Mouse (Mus musculus) thymus, postnatal 4 days (tissue): ENCODE data around the gene Rab6a.

Experiments used
- DNase-seq: peaks from one replicate; pipeline ENCODE4 v3.0.0; 2021

Rab6a gene

GRCm38 (mm10) chr7:100607214-100608129 lies at the start of gene Rab6a:
TSS of gene Rab6a (plus strand) at chr7:100607410.
- DNase-seq = peak; percentile 91

DNA sequence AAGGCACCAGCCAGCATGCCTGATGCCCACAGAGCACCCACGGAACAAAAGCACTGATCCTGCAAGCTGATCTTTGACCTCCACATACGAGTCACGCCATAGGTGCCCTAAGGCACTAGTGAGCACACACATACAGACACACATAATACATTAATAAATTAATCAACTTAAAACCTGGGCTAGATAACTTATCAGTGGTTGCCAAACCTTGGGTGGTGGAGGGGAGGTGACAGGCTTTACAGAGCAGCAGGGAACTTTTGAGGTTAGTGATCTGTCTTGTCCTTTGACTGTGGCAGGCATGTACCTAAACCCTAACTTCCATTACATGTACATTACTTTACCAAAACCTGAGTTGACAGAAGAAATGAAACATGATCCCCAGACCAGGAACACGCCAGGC lies 47.9 kb upstream of the Rab6a start:
- DNase-seq = no peak

DNA sequence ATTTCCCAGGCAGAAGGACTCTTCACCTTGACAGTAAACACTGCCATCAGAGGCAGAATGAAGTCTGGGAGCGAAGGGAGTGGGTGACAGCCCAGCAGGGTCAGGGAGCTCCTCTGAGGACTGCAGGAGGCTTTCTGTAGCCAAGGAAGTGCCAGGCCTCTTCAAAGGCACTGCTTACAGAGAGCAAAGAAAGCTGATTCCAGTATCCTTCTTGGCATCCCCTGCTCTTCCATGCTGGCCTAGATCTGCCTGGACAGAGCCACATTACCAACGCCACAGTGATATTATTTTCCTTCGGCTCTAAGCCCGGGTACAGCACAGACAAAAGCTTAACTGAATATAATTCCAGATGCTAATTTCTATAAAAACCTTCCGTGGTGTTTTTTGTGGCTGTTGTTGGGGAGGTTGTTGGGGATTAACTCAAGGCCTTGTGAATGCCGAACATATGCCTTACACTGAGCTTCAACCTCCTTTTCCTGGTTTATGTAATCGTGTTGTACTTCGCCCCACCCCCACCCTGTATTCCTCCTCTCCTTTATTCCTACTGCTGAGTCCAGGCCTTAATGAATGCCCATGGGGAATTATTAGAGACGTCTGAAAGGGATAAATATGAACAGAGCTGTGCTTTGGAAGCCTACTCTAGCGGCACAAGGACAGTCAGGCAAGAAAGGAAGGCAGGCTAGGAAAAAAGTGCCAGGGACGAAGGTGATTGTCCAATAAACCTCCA lies 45.2 kb upstream of the Rab6a start:
- DNase-seq = no peak

DNA sequence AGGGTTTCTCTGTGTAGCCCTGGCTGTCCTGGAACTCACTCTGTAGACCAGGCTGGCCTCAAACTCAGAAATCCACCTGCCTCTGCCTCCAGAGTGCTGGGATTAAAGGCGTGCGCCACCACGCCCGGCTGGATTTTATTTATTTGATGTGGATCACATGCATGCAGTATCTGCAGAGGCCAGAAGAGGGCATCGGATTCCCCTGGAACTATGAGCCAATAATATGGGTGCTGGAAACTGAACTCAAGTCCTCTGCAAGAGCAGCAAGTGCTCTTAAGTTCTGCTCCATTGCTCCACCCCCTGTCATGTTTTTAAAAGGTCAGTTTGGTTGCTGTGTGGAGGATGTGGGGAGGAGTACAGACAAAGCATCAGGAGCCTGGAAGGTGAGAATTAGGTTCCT lies 40.0 kb upstream of the Rab6a start:
- peak; percentile 17 for DNase-seq

DNA sequence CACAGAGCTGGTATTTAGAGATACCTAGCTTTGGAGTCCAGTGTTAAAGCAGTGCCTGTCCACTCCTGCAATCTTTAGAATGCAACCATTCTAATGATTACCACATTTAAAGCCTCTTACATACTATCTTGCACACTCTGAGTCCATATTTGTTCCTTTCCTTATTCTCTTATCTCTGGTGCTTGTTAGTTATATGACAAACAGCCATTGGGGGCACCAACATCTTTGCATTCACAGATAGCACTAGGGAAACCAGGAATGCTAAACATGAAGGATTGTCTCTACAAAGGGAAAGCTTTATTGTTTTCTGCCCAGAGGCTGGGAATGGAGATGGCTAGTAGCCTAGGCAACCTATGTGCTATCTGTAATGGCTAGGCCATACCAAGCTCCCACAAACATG lies 37.3 kb upstream of the Rab6a start:
- DNase-seq = no peak

GRCm38 (mm10) chr7:100570930-100571715 lies 36.1 kb upstream of the Rab6a start:
- no peak for DNase-seq

DNA sequence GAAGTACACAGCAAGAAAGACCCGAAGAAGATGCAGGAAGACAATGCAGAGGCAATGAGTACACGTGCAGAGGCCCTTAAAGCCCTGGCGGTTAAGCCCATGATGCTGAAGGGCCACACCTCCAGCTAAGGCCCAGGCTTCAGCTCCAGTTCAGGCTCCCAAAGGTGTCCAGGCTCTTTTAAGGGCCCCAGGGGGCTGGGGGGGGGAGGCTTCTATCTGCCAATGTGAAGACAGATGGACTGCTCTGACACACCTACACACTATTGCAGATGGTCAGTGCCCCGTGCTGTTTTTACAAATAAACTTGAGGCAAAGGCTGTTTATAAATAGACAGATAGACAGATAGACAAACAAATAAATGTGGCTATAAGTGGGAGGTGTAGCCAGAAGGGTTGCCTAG lies 35.1 kb upstream of the Rab6a start:
- DNase-seq = no peak

DNA sequence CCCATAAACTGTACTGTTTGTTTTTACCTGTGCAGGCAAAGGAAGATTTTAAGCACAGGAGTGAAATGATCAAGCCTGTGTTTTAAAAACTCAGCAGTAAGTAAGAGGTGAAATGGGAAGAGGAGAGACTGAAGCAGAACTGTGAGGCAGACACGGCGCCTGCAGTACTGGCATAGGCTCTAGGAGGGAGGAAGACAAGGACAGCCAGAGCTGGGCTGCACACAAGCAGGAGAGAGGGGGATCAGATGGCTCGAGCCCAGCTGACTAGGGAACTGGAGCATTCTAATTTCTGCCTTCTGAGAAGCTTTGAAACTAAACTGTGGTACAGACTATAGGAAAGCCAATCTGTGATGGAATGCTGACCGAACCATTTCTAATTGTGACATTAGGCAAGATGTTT lies 34.5 kb upstream of the Rab6a start:
- no peak for DNase-seq

DNA sequence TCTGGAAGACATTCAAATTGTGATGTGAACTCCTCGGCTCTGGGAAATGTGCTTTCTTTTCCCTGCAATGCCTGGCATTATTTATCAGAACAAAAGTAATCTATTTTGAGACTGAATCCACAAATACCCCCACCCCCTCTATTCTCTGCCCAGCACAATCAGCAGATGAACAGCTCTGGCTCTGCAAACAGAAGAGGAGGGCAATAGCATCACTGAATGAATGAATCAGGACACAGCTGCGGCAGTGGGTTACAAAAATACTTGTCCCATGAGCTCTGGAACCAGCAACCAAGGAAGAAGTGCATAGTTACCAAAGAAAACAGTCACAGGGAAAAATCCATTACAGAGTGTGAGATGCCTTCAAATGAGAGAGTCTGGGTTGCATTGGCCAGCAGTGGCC lies 28.4 kb upstream of the Rab6a start:
- DNase-seq = no peak

- no peak for DNase-seq
Observed at GRCm38 (mm10) chr7:100582235-100582634, 25.0 kb upstream of the Rab6a start.

DNA sequence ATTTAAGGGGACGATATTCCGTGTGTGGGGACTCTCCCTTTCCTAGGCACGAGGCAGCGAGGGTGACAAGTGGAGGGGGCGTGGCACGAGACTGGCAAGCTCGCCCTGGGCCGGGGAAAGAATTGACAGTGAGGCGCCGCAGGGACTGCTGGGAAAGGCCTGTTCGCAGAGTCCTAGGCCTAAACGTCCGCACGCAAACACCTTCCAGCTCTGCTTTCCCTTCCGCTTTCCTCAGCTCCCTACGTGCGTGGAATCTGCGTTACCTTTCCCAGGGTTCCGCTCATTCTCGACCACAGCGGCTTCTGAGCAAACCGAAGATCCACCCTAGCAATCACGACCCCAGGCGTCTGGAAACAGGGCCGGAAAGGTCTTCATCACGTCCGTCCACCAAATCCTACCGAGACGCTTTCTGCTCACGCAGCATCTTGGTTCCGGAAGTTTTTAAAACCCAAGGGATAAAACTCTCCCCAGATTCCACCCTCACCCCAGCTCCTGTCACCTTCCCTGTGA lies 24.4 kb upstream of the Rab6a start:
- DNase-seq = peak; percentile 90

DNA sequence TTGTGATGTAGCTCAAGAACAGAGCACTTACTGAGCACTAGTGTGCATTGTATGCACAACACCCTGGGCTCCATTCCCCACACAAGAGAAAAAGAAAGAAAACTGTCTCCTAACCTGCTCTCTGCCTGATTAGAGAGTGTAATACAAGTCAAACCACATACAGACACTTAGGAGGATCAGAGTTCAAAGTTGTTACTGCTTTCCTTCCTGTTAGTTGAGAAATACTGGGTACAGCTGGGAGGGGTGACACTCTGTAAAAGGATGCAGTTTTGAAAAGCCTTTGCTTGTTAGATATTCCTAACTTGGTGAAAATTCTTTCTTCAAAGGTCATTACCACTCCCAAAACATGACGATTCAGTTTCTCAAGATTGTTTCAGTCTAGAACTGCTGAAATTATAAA lies 17.4 kb upstream of the Rab6a start:
- no peak for DNase-seq

DNA sequence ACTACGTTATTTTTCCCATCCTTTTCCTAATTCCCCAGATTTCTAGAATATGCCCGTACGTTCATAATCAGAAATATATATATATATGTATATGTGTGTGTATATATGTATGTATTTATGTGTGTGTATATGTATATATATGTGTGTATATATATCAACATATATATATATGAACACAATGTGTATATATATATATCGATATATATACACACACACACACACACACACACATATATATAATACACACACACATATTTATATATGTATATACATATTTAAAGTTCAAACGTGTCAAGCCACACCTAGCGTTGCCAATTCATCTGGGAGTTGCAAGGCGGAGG lies 16.7 kb upstream of the Rab6a start:
- DNase-seq = no peak

DNA sequence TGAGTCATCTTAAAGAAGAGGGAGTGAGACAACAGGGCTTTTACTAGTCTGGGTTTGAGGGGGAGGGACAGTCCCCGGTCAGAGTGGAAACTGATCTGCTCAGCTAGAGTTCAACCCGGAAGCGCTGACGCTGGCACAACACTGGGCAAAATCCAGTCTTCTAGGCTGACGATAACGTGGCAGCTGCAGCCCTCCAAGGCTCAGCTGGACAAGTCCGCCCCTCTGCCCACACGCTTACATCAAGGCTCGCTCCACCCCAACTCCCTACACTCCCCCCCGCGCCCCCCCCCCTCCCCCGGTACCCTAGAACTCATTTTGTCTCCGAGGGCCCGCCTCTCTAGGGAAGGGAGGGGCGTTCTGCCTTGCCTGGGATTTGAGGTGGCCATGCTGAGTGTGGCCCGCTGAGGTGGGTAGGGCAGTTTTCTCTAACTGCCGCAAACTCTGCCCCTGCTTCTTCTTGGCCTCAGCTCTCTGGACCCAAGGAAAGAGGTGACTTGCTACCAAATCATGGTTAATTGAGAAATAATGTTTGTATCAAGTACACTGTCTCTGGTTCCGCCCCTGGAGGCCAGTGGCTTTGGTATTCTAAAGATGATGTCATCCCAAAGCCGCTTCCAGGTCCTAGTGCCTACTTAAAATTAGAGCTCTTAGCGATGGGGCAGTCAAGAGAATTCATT lies 16.2 kb upstream of the Rab6a start:
- DNase-seq = peak; percentile 78

GRCm38 (mm10) chr7:100591522-100591852 lies 15.7 kb upstream of the Rab6a start:
- DNase-seq = no peak

DNA sequence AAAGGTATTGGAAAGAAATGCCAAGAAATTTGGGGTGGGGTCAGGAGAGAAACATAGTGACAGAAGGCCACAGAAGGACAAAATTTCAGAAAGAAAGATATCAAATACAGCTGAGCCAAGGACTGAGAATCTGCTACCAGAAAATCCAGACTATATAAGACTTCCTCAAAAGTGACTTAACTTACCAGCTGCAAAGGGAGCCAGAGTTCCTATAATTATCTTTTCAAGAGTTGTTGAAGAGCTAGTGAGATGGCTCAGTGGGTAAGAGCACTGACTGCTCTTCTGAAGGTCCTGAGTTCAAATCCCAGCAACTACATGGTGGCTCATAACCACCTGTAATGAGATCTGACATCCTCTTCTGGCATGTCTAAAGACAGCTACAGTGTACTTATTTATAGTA lies 13.9 kb upstream of the Rab6a start:
- DNase-seq = no peak

GRCm38 (mm10) chr7:100600211-100600610 lies 7.0 kb upstream of the Rab6a start:
- no peak for DNase-seq

GRCm38 (mm10) chr7:100608130-100608741 lies 1.0 kb downstream of the Rab6a start, which contains the start of gene Mrpl48:
TSS of gene Mrpl48 (minus strand) at chr7:100608301.
- DNase-seq = no peak

DNA sequence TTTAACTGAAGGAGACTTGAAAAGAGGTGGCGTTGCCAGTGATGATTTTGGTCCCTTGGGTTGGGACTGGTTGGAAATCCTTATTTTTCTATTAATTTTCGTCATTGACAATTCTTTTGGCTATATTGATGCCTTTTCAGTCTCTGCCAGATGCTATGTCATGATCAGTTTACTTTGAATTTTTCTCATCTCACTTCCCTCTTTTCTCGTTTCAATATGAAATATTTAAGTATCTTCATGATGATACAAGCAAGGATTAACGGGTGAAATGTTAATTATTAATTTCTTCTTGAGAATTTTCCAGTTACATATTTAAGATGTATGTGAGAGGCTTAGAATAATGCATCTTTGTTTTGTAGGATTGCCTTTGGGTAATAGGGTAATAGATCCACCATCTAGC lies 1.7 kb downstream of the Rab6a start:
- no peak for DNase-seq

DNA sequence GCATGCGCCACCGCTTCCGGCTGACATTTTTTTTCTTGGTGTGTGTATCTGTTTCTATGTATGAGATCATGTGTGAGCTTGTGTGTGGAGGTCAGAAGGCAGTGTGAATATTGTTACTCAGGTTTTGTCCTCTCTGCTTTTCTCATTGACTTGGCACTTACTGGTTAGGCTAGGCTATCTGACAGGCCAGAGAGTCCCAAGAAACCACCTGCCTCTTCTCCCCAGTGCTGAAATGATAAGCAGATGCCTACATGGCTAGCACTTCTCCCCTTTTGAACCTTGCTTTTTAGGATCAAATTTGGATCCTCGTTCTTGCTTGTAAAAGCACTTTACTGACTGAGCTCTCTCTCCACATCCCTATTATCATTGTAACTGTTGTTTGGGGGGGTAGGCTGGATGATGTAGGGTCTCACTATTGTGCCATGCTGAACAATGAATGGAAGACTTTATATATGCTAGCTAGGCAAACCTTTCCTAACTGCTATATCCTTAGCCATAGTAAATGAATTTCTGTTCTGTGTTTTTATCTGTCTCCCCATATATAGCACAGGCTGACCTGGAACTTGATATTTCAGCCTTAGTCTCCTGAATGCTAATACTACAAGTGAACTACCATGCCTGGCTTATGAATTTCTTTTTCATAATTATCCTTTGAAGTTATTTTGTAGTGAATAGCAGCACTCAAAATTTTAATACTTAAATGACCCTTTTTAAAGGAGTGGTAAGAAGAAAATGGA lies 9.1 kb downstream of the Rab6a start:
- DNase-seq = no peak

GRCm38 (mm10) chr7:100622277-100622676 lies 15.1 kb downstream of the Rab6a start:
- peak; percentile 15 for DNase-seq

GRCm38 (mm10) chr7:100624538-100624937 lies 17.3 kb downstream of the Rab6a start:
- DNase-seq = no peak
